Mouse (Mus musculus) stomach, postnatal 0 days (tissue): Measurements from ENCODE around the gene Tnfrsf1b.

Source experiments
- CTCF ChIP-seq: IDR thresholded peaks from 2 replicates; pipeline ENCODE4 v1.5.1; 2016; ENCODE audit warnings: antibody characterized with exemption, low read depth, mild to moderate bottlenecking, moderate library complexity
- EP300 ChIP-seq: optimal IDR thresholded peaks from 2 replicates; pipeline ENCODE3; 2016; ENCODE audit warnings: antibody characterized with exemption

GRCm38 (mm10) chr4:145242719-145243350 is 3.8 kb downstream of the Tnfrsf1b start:
- TF ChIP-seq CTCF (no peak), EP300 (no peak)
